In genomic region chr14:76798488-76798887, GRCm38 (mm10) we compare ENCODE assay signal across 20 mouse cellular contexts.
DNase-seq lines count a peak whose midpoint lies in the region; ATAC-seq and TF ChIP-seq lines count a peak whose summit lies in the region.
"Had no signal": no experiment of that assay in that cellular context is flagged by ENCODE, and none has a peak within 500 bp of the region (broad histone marks: within the 10 kb centered on the region; RNA-seq: fewer than 3 reads in every experiment).

No protein-coding gene starts in this region.

- no peaks in the 10 kb centered on the region for H3K79me2 ChIP-seq in MEL (ENCODE audit: control insufficient read depth, insufficient read depth, low read length, poor library complexity)

- no peak for ATAC-seq in forebrain, embryonic 13.5 days
- no peak for ATAC-seq in intestine, postnatal 0 days
- ATAC-seq in liver, embryonic 12.5 days: no peak
- ATAC-seq in midbrain, embryonic 11.5 days (ENCODE audit: low FRiP score): no peak
- ATAC-seq: forebrain, postnatal 0 days had no signal

- TF ChIP-seq RAD21 in MEL (IDR thresholded peaks at IDR 0.05; ENCODE audit: low read depth, low read length): no peak

- H3K9ac ChIP-seq in forebrain, embryonic 13.5 days: no peak overlapping the region
- no peak overlapping the region for H3K9ac ChIP-seq in MEL (ENCODE audit: control insufficient read depth, low read depth, low read length, poor library complexity, severe bottlenecking)
- no peak overlapping the region for H3K9ac ChIP-seq in intestine, postnatal 0 days (ENCODE audit: low read depth, low read length)
- H3K9ac ChIP-seq in liver, embryonic 12.5 days: no peak overlapping the region
- no peak overlapping the region for H3K9ac ChIP-seq in midbrain, embryonic 11.5 days (ENCODE audit: low read length)
- H3K9ac ChIP-seq: forebrain, postnatal 0 days; hindbrain, embryonic 13.5 days; lung, embryonic 14.5 days; neural tube, embryonic 15.5 days had no signal

- H3K4me3 ChIP-seq in forebrain, embryonic 10.5 days: no peak overlapping the region
- no peak overlapping the region for H3K4me3 ChIP-seq in forebrain, embryonic 13.5 days
- no peak overlapping the region for H3K4me3 ChIP-seq in MEL (ENCODE audit: control insufficient read depth in 1 of 2, insufficient read depth in 1 of 2, low read depth in 2 of 2, low read length in 2 of 2)
- no peak overlapping the region for H3K4me3 ChIP-seq in intestine, postnatal 0 days (ENCODE audit: low read depth, low read length)
- no peak overlapping the region for H3K4me3 ChIP-seq in liver, embryonic 12.5 days
- no peak overlapping the region for H3K4me3 ChIP-seq in midbrain, embryonic 11.5 days (ENCODE audit: low read depth, low read length)
- H3K4me3 ChIP-seq: hindbrain, embryonic 13.5 days; myocyte; neural tube, embryonic 15.5 days had no signal

- no peak for TF ChIP-seq POLR2A in MEL (IDR thresholded peaks at IDR 0.05; ENCODE audit: control insufficient read depth in 1 of 2, insufficient read depth in 1 of 2, low read depth in 1 of 2, low read length in 2 of 2, poor library complexity in 1 of 2)

- WGBS in forebrain, embryonic 10.5 days: 84% methylated on average over 6 of the region's 6 CpGs
- 84% methylated on average over 6 of the region's 6 CpGs for WGBS in forebrain, embryonic 13.5 days
- 60% methylated on average over 6 of the region's 6 CpGs for WGBS in intestine, postnatal 0 days
- WGBS in liver, embryonic 12.5 days (ENCODE audit: insufficient replicate concordance): 62% methylated on average over 6 of the region's 6 CpGs
- 82% methylated on average over 6 of the region's 6 CpGs for WGBS in midbrain, embryonic 11.5 days

- no peak for TF ChIP-seq EP300 in MEL (IDR thresholded peaks at IDR 0.05; ENCODE audit: low read depth in 1 of 2, low read length in 2 of 2)

- H3K27ac ChIP-seq in forebrain, embryonic 10.5 days: 0 out of 2 replicates have a peak overlapping the region, but pooled peaks have one; percentile 31
- no peak overlapping the region for H3K27ac ChIP-seq in forebrain, embryonic 13.5 days
- no peak overlapping the region for H3K27ac ChIP-seq in MEL (ENCODE audit: control insufficient read depth, low read depth, low read length)
- peak overlapping the region; percentile 28; the same call in 1 of the 2 replicates for H3K27ac ChIP-seq in intestine, postnatal 0 days (ENCODE audit: low read depth, low read length)
- 0 out of 2 replicates have a peak overlapping the region, but pooled peaks have one; percentile 27 for H3K27ac ChIP-seq in liver, embryonic 12.5 days
- no peak overlapping the region for H3K27ac ChIP-seq in midbrain, embryonic 11.5 days (ENCODE audit: low read depth, low read length)
- H3K27ac ChIP-seq: hindbrain, embryonic 13.5 days; kidney, postnatal 0 days; macrophage; neural tube, embryonic 15.5 days had no signal

- TF ChIP-seq CTCF in MEL (IDR thresholded peaks at IDR 0.05 in 2 of 3, conservative IDR thresholded peaks at IDR 0.05 in 1 of 3; ENCODE audit: control insufficient read depth in 1 of 3, insufficient read depth in 1 of 3, low read depth in 2 of 3, low read length in 3 of 3, poor library complexity in 1 of 3, severe bottlenecking in 1 of 3): no peak
- no peak for TF ChIP-seq CTCF in intestine, postnatal 0 days (IDR thresholded peaks at IDR 0.05; ENCODE audit: low read depth)

- no peak for DNase-seq in forebrain, embryonic 10.5 days (ENCODE audit: extremely low spot score, low spot score)
- DNase-seq in MEL (ENCODE audit: low read depth, low spot score): no peak
- no peak for DNase-seq in right cerebral cortex, postnatal 25 days
- DNase-seq in thymus, postnatal 4 days: no peak
- no peak for DNase-seq in midbrain, embryonic 11.5 days (ENCODE audit: low spot score, missing footprints)
- DNase-seq: adrenal gland, adult 2 months; cerebellum, adult 11 months; cerebellum, postnatal 36 days; forebrain, postnatal 0 days; layer of hippocampus, adult 9-11 months; lung, embryonic 14.5 days; midbrain, embryonic 14.5 days had no signal

- no peaks in the 10 kb centered on the region for H3K36me3 ChIP-seq in forebrain, embryonic 10.5 days (replicated peaks)
- no peaks in the 10 kb centered on the region for H3K36me3 ChIP-seq in forebrain, embryonic 13.5 days (ENCODE audit: poor library complexity, severe bottlenecking)
- H3K36me3 ChIP-seq in MEL (ENCODE audit: control insufficient read depth in 1 of 2, insufficient read depth in 2 of 2, low read length in 2 of 2): no peaks in the 10 kb centered on the region
- no peaks in the 10 kb centered on the region for H3K36me3 ChIP-seq in intestine, postnatal 0 days (ENCODE audit: control insufficient read depth, insufficient read depth)
- H3K36me3 ChIP-seq in liver, embryonic 12.5 days: no peaks in the 10 kb centered on the region
- no peaks in the 10 kb centered on the region for H3K36me3 ChIP-seq in midbrain, embryonic 11.5 days (ENCODE audit: control insufficient read depth, insufficient read depth, low read length)
- H3K36me3 ChIP-seq: hindbrain, embryonic 13.5 days; neural tube, embryonic 15.5 days had no signal

- no peak overlapping the region for H3K4me2 ChIP-seq in forebrain, embryonic 13.5 days
- H3K4me2 ChIP-seq in intestine, postnatal 0 days (replicated peaks; ENCODE audit: low read depth): no peak overlapping the region
- H3K4me2 ChIP-seq in liver, embryonic 12.5 days: no peak overlapping the region
- H3K4me2 ChIP-seq in midbrain, embryonic 11.5 days: no peak overlapping the region
- H3K4me2 ChIP-seq: hindbrain, embryonic 13.5 days; lung, embryonic 14.5 days; neural tube, embryonic 15.5 days had no signal

- H3K4me1 ChIP-seq in forebrain, embryonic 10.5 days: peaks cover 25% of the 10 kb centered on the region; the same call in 1 of the 2 replicates
- peaks cover 11% of the 10 kb centered on the region; the same call in 1 of the 2 replicates for H3K4me1 ChIP-seq in forebrain, embryonic 13.5 days
- no peaks in the 10 kb centered on the region for H3K4me1 ChIP-seq in MEL (ENCODE audit: control insufficient read depth in 1 of 2, insufficient read depth in 2 of 2, low read length in 2 of 2)
- H3K4me1 ChIP-seq in intestine, postnatal 0 days (replicated peaks; ENCODE audit: control insufficient read depth, insufficient read depth, low read length): peaks cover 6% of the 10 kb centered on the region
- no peaks in the 10 kb centered on the region for H3K4me1 ChIP-seq in liver, embryonic 12.5 days
- peaks cover 4% of the 10 kb centered on the region; the same call in 1 of the 2 replicates for H3K4me1 ChIP-seq in midbrain, embryonic 11.5 days (ENCODE audit: control insufficient read depth, insufficient read depth, low read length)

- H3K27me3 ChIP-seq in forebrain, embryonic 10.5 days (ENCODE audit: poor library complexity, severe bottlenecking): peaks cover 9% of the 10 kb centered on the region; the same call in 1 of the 2 replicates
- H3K27me3 ChIP-seq in forebrain, embryonic 13.5 days: no peaks in the 10 kb centered on the region
- no peaks in the 10 kb centered on the region for H3K27me3 ChIP-seq in MEL (ENCODE audit: control insufficient read depth in 1 of 2, insufficient read depth in 2 of 2, low read length in 2 of 2)
- H3K27me3 ChIP-seq in intestine, postnatal 0 days (replicated peaks; ENCODE audit: control insufficient read depth, insufficient read depth, low read length): no peaks in the 10 kb centered on the region
- H3K27me3 ChIP-seq in liver, embryonic 12.5 days (replicated peaks): no peaks in the 10 kb centered on the region
- no peaks in the 10 kb centered on the region for H3K27me3 ChIP-seq in midbrain, embryonic 11.5 days (ENCODE audit: control insufficient read depth, insufficient read depth, low read length)
- H3K27me3 ChIP-seq: neural tube, embryonic 15.5 days had no signal

- H3K9me3 ChIP-seq in forebrain, embryonic 10.5 days: no peaks in the 10 kb centered on the region
- no peaks in the 10 kb centered on the region for H3K9me3 ChIP-seq in forebrain, embryonic 13.5 days (replicated peaks)
- no peaks in the 10 kb centered on the region for H3K9me3 ChIP-seq in MEL (replicated peaks; ENCODE audit: insufficient read depth, low read length)
- H3K9me3 ChIP-seq in intestine, postnatal 0 days (ENCODE audit: control insufficient read depth): no peaks in the 10 kb centered on the region
- H3K9me3 ChIP-seq in liver, embryonic 12.5 days (replicated peaks): no peaks in the 10 kb centered on the region
- H3K9me3 ChIP-seq in midbrain, embryonic 11.5 days (ENCODE audit: control insufficient read depth, low read length): no peaks in the 10 kb centered on the region
- H3K9me3 ChIP-seq: hindbrain, embryonic 13.5 days; neural tube, embryonic 15.5 days had no signal

TF ChIP-seq in MEL, 35 proteins besides CTCF, POLR2A, EP300 and RAD21:
- TF ChIP-seq TAL1 (IDR thresholded peaks at IDR 0.05; ENCODE audit: low read length) (0 out of 2 replicates have a peak, but pooled peaks have one; percentile 3), TBP (IDR thresholded peaks at IDR 0.05; ENCODE audit: low read depth, low read length) (no peak), ETS1 (IDR thresholded peaks at IDR 0.05; ENCODE audit: low read depth, low read length) (no peak)

Comparison
In these comparisons a context has a peak if more than half of its experiments do, and no peak if none do; other contexts are left out.
1. H3K27ac ChIP-seq: peak in forebrain, embryonic 10.5 days (single experiment), intestine, postnatal 0 days (single experiment) and liver, embryonic 12.5 days (single experiment); none in forebrain, embryonic 13.5 days (single experiment), MEL (single experiment) and midbrain, embryonic 11.5 days (single experiment).